Mouse (Mus musculus) neural tube, embryonic 14.5 days (tissue): ENCODE data around the gene Nkain2. TPM values are rescaled to one million over a fixed set of nuclear protein-coding genes. Genes with fewer than 3 reads are reported as not detected.

Experiments used
- ATAC-seq: fragments of 200-750 bp; cut with Nextera tagmentation; 2 replicates; pipeline ENCODE4 v1.8.0; 2017; ENCODE audit warnings: low read depth, mild to moderate bottlenecking, moderate TSS enrichment, moderate library complexity
- H3K27ac ChIP-seq: fragments of 300-500 bp; sonication (generic); 2 replicates; pipeline ENCODE4 v1.5.1; 2014; ENCODE audit warnings: low read depth, mild to moderate bottlenecking, control low read depth, low read length, moderate library complexity, mixed read lengths
- H3K27me3 ChIP-seq: fragments of 300-500 bp; sonication (generic); 2 replicates; pipeline ENCODE4 v1.6.1; 2014; ENCODE audit warnings: low read length; ENCODE audit not compliant: control insufficient read depth, insufficient read depth
- H3K36me3 ChIP-seq: fragments of 300-500 bp; sonication (generic); 2 replicates; pipeline ENCODE4 v1.6.1; 2014; ENCODE audit warnings: low read length, mixed read lengths; ENCODE audit not compliant: control insufficient read depth, insufficient read depth
- H3K4me1 ChIP-seq: fragments of 300-500 bp; sonication (generic); 2 replicates; pipeline ENCODE4 v1.6.1; 2014; ENCODE audit warnings: low read length; ENCODE audit not compliant: control insufficient read depth, insufficient read depth
- H3K4me2 ChIP-seq: fragments of 300-500 bp; sonication (generic); 2 replicates; pipeline ENCODE4 v1.6.1; 2014; ENCODE audit warnings: mild to moderate bottlenecking, low read depth, low read length, control low read depth
- H3K4me3 ChIP-seq: fragments of 300-500 bp; sonication (generic); 2 replicates; pipeline ENCODE4 v1.5.1; 2014; ENCODE audit warnings: low read depth, low read length, control low read depth, mixed read lengths
- H3K9ac ChIP-seq: fragments of 300-500 bp; sonication (generic); replicated peaks from 2 replicates; pipeline ENCODE4 v1.6.1; 2014; ENCODE audit warnings: low read depth, mild to moderate bottlenecking, control low read depth, low read length, mixed read lengths
- H3K9me3 ChIP-seq: fragments of 300-500 bp; sonication (generic); 2 replicates; pipeline ENCODE4 v1.6.1; 2016; ENCODE audit warnings: low read length; ENCODE audit not compliant: control insufficient read depth
- WGBS: fragments of 180-500 bp; shearing (Covaris S2); extraction: QIAGEN DNeasy Blood & Tissue Kit; methylation state at CpG from one replicate; pipeline ENCODE4 v1.1.7; 2014; 5-methylcytosine and 5-hydroxymethylcytosine counted together
- polyA plus RNA-seq: library from polyadenylated mRNA; unstranded; fragments of >200 nt; fragmentation: Nextera tagmentation; extraction: Ambion mirVana; gene quantifications from 2 replicates; pipeline ENCODE4 v1.2.1, GENCODE M21; 2014

Gene Nkain2
- polyA plus RNA-seq, 1 experiment from 2014 or later = 24.3 TPM

GRCm38 (mm10) chr10:32052546-32053295 lies 837.5 kb downstream of the Nkain2 start:
- no peaks in the 10 kb centered on the region for H3K27me3 ChIP-seq
- no peak for ATAC-seq
- H3K4me3 ChIP-seq = no peak overlapping the region
- no peak overlapping the region for H3K27ac ChIP-seq
- H3K4me1 ChIP-seq = no peaks in the 10 kb centered on the region
- WGBS = 84% methylated on average over 5 of the region's 5 CpGs
- no peak overlapping the region for H3K9ac ChIP-seq
- H3K9me3 ChIP-seq = no peaks in the 10 kb centered on the region
- no peaks in the 10 kb centered on the region for H3K36me3 ChIP-seq
- H3K4me2 ChIP-seq = no peak overlapping the region

GRCm38 (mm10) chr10:32052045-32052444 lies 838.2 kb downstream of the Nkain2 start:
- 86% methylated on average over 6 of the region's 6 CpGs for WGBS
- H3K27me3 ChIP-seq = no peaks in the 10 kb centered on the region
- ATAC-seq = no peak
- no peak overlapping the region for H3K4me3 ChIP-seq
- H3K36me3 ChIP-seq = no peaks in the 10 kb centered on the region
- H3K4me1 ChIP-seq = no peaks in the 10 kb centered on the region
- H3K4me2 ChIP-seq = no peak overlapping the region
- no peaks in the 10 kb centered on the region for H3K9me3 ChIP-seq
- H3K27ac ChIP-seq = no peak overlapping the region
- H3K9ac ChIP-seq = no peak overlapping the region

- H3K4me1 ChIP-seq = no peaks in the 10 kb centered on the region
- no peak overlapping the region for H3K4me2 ChIP-seq
- no peaks in the 10 kb centered on the region for H3K9me3 ChIP-seq
- 64% methylated on average over 1 of the region's 1 CpGs for WGBS
- no peaks in the 10 kb centered on the region for H3K36me3 ChIP-seq
- no peak overlapping the region for H3K9ac ChIP-seq
- ATAC-seq = no peak
- H3K4me3 ChIP-seq = no peak overlapping the region
- no peaks in the 10 kb centered on the region for H3K27me3 ChIP-seq
- H3K27ac ChIP-seq = no peak overlapping the region
Observed at GRCm38 (mm10) chr10:32029996-32030395, 860.3 kb downstream of the Nkain2 start.

DNA sequence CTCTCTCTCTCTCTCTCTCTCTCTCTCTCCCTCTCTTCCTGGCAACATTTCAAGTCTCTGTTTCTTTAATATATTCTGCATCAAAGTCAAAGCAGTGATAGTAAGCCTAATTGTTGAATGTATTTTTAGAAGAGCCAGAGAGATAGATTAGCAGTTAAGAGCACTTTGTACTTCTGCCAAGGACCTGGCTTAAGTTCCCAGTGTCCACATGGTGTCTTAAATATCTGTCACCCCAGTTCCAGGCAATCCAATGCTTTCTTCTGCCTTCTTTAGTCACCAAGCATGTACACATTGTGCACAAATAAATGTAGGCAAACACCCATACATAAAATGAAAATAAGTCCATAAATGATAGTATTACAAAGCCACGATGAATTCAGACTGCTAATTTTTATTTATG lies 871.9 kb downstream of the Nkain2 start:
- Histone ChIP-seq H3K4me2 (no peak overlapping the region), H3K36me3 (no peaks in the 10 kb centered on the region), H3K9me3 (no peaks in the 10 kb centered on the region), H3K4me1 (no peaks in the 10 kb centered on the region), H3K4me3 (no peak overlapping the region), H3K27ac (no peak overlapping the region), H3K27me3 (no peaks in the 10 kb centered on the region), H3K9ac (no peak overlapping the region)
- no peak for ATAC-seq
- WGBS = 84% methylated on average over 1 of the region's 1 CpGs

DNA sequence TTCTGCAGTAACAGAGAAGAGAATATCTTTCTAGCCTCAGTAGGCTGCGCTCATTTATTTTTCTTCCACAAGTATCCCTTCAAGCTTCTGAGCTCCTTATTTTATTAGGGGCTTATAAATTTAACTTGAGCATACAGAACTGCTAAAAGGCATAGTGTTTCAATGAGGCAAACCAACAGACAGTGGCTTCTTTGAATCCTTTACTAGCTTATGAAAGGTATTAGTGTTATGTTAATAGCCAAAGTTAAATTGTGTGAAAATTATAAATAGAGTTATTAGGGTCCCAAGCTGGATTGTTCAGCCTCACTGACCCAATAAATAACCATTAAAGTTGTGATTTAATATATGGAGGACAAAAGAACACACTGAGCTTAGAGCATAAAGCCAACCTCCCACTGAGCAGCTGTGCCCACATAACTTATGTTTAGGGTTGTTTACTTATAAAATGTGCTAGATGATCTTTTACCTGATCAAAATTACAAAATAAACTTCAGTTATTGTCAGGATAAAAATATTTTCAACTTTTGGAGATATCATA lies 889.0 kb downstream of the Nkain2 start:
- 36% methylated on average over 1 of the region's 1 CpGs for WGBS
- no peak overlapping the region for H3K27ac ChIP-seq
- H3K4me3 ChIP-seq = no peak overlapping the region
- ATAC-seq = no peak
- H3K4me1 ChIP-seq = no peaks in the 10 kb centered on the region
- no peak overlapping the region for H3K4me2 ChIP-seq
- H3K27me3 ChIP-seq = no peaks in the 10 kb centered on the region
- H3K9ac ChIP-seq = no peak overlapping the region
- no peaks in the 10 kb centered on the region for H3K36me3 ChIP-seq
- H3K9me3 ChIP-seq = no peaks in the 10 kb centered on the region

DNA sequence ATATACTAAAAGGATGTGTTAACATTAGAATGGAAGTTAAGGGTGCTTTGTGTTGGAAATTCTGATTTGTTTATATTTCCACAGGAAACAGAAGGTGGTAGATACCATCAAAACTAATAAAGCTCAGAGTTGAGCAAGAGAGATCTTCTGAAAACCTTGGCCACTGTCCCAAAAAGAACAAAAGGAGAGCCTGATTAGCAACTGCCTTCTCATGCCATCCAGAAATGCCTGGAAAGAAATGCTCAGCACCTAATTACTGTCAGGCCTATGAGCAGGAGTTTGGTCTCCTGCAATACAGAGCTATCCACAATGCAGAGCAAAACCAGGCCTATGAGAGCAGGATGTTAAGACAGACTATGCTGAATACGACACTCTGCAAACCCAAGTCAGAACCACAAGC lies 897.1 kb downstream of the Nkain2 start:
- Histone ChIP-seq H3K36me3 (no peaks in the 10 kb centered on the region), H3K27ac (no peak overlapping the region), H3K4me3 (no peak overlapping the region), H3K9ac (no peak overlapping the region), H3K27me3 (no peaks in the 10 kb centered on the region), H3K4me1 (no peaks in the 10 kb centered on the region), H3K4me2 (no peak overlapping the region), H3K9me3 (no peaks in the 10 kb centered on the region)
- WGBS = 89% methylated on average over 1 of the region's 1 CpGs
- ATAC-seq = no peak

DNA sequence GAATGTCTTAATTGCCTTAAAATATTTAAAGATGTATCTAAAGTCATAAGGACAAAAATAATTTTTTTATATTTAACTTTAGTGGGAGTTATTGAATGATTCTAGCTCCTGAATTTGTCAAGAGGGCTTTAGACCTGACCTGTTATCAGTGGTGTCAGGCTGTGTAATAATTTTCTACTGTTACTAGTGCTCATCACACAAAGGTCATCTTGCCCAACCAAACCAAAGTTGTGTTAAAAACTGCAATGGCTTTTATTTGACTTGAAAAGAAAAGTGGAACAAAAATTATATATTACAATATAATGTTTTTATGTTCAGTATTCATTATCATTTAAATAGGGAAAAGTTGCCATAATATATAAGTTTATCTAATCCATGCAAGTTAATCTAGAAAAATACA lies 911.9 kb downstream of the Nkain2 start:
- H3K27ac ChIP-seq = no peak overlapping the region
- H3K4me2 ChIP-seq = no peak overlapping the region
- no peak overlapping the region for H3K9ac ChIP-seq
- ATAC-seq = no peak
- no peaks in the 10 kb centered on the region for H3K36me3 ChIP-seq
- no peaks in the 10 kb centered on the region for H3K9me3 ChIP-seq
- no peak overlapping the region for H3K4me3 ChIP-seq
- H3K4me1 ChIP-seq = no peaks in the 10 kb centered on the region
- no peaks in the 10 kb centered on the region for H3K27me3 ChIP-seq

DNA sequence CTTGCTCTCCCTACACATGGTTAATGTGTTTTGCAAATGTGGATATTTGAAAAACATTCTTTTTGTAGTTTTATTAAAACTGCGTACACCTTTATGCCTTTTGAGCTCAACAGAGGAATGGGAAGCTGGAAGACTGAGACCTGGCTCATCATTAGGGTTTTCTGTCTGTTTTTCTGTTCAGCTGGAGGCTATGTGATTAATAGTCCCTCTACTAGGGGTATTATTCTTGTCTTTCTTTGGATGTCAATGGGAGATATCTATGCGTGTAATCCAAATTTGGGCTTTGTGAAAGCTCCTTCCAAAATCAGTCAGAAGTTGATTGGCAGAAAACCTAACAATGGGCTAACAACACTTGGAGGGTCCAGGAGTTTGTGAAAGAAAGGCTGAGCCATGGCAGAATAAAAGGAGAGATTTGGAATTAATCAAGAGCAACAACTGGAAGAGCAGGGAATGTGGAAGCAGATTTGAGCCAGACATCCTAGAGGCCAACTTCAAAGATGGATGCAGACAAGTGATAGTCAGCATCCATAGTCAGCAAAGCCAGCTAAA lies 943.0 kb downstream of the Nkain2 start:
- H3K4me3 ChIP-seq = no peak overlapping the region
- no peak overlapping the region for H3K27ac ChIP-seq
- no peak overlapping the region for H3K9ac ChIP-seq
- H3K4me1 ChIP-seq = no peaks in the 10 kb centered on the region
- H3K36me3 ChIP-seq = no peaks in the 10 kb centered on the region
- ATAC-seq = no peak
- WGBS = 63% methylated on average over 2 of the region's 2 CpGs
- no peaks in the 10 kb centered on the region for H3K27me3 ChIP-seq
- H3K9me3 ChIP-seq = no peaks in the 10 kb centered on the region
- H3K4me2 ChIP-seq = no peak overlapping the region

DNA sequence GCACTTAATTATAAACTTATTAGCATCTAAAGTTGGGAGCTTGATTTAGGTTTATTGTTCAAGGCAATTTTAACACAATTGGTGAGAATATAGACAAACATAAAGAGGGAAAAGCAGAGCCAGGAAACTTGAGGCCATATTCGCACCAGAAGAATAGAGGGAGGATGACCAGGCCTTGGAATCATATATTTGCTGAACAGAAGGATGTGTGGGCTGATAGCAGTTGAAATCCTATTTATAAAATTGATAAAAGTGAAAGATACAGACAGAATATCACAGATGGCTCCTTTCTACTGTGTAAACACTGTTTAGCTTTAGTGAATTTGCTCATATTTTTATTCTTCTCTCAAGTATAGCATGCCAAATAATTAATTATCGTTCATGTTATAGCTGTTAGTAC lies 958.3 kb downstream of the Nkain2 start:
- Histone ChIP-seq H3K27me3 (no peaks in the 10 kb centered on the region), H3K9ac (no peak overlapping the region), H3K36me3 (no peaks in the 10 kb centered on the region), H3K4me2 (no peak overlapping the region), H3K27ac (no peak overlapping the region), H3K4me1 (no peaks in the 10 kb centered on the region), H3K4me3 (no peak overlapping the region), H3K9me3 (no peaks in the 10 kb centered on the region)
- no peak for ATAC-seq
- WGBS = 94% methylated on average over 2 of the region's 2 CpGs
